Mouse (Mus musculus) neural tube, embryonic 11.5 days (tissue): ENCODE measurements around the gene Wasl. TPM values are rescaled to one million over a fixed set of nuclear protein-coding genes. Genes with fewer than 3 reads are reported as not detected.

ENCODE experiments used
- ATAC-seq: fragments of 200-750 bp; cut with Nextera tagmentation; 2 replicates; pipeline ENCODE4 v1.8.0; 2017; ENCODE audit warnings: moderate number of reproducible peaks, mild to moderate bottlenecking, moderate TSS enrichment, moderate library complexity; ENCODE audit not compliant: insufficient read depth, low FRiP score, low TSS enrichment
- DNase-seq: peaks from one replicate; pipeline ENCODE4 v3.0.0-alpha.2; 2015; ENCODE audit warnings: low spot score
- H3K27ac ChIP-seq: fragments of 300-500 bp; sonication (generic); 2 replicates; pipeline ENCODE4 v1.5.1; 2014; ENCODE audit warnings: low read depth, mild to moderate bottlenecking, low read length
- H3K27me3 ChIP-seq: fragments of 300-500 bp; sonication (generic); 2 replicates; pipeline ENCODE4 v1.6.1; 2014; ENCODE audit warnings: mild to moderate bottlenecking, low read length, mixed read lengths; ENCODE audit not compliant: control insufficient read depth, insufficient read depth
- H3K36me3 ChIP-seq: fragments of 300-500 bp; sonication (generic); 2 replicates; pipeline ENCODE4 v1.6.1; 2014; ENCODE audit warnings: mild to moderate bottlenecking, low read length, moderate library complexity, mixed read lengths; ENCODE audit not compliant: control insufficient read depth, insufficient read depth
- H3K4me1 ChIP-seq: fragments of 300-500 bp; sonication (generic); 2 replicates; pipeline ENCODE4 v1.6.1; 2014; ENCODE audit warnings: low read length, mixed read lengths; ENCODE audit not compliant: control insufficient read depth, insufficient read depth
- H3K4me2 ChIP-seq: fragments of 300-500 bp; sonication (generic); 2 replicates; pipeline ENCODE4 v1.6.1; 2014; ENCODE audit warnings: low read depth, mild to moderate bottlenecking, moderate library complexity
- H3K4me3 ChIP-seq: fragments of 300-500 bp; sonication (generic); 2 replicates; pipeline ENCODE4 v1.5.1; 2014; ENCODE audit warnings: low read depth, low read length
- H3K9ac ChIP-seq: fragments of 300-500 bp; sonication (generic); 2 replicates; pipeline ENCODE4 v1.6.1; 2014; ENCODE audit warnings: mild to moderate bottlenecking, low read length
- H3K9me3 ChIP-seq: fragments of 300-500 bp; sonication (generic); 2 replicates; pipeline ENCODE4 v1.6.1; 2016; ENCODE audit warnings: low read length; ENCODE audit not compliant: control insufficient read depth
- WGBS: fragments of 180-500 bp; shearing (Covaris S2); extraction: QIAGEN DNeasy Blood & Tissue Kit; methylation state at CpG from one replicate; pipeline ENCODE4 v1.1.7; 2014; 5-methylcytosine and 5-hydroxymethylcytosine counted together
- polyA plus RNA-seq: library from polyadenylated mRNA; unstranded; fragments of >200 nt; fragmentation: Nextera tagmentation; extraction: Ambion mirVana; gene quantifications from 2 replicates; pipeline ENCODE4 v1.2.1, GENCODE M21; 2014

Gene Wasl
- polyA plus RNA-seq, 1 experiment from 2014 or later: 46.2 TPM

GRCm38 (mm10) chr6:24604289-24604688 is 60.5 kb downstream of the Wasl start:
- Histone ChIP-seq H3K4me1 (no peaks in the 10 kb centered on the region), H3K9me3 (no peaks in the 10 kb centered on the region), H3K27ac (no peak overlapping the region), H3K36me3 (no peaks in the 10 kb centered on the region), H3K4me3 (no peak overlapping the region), H3K4me2 (no peak overlapping the region), H3K9ac (no peak overlapping the region), H3K27me3 (no peaks in the 10 kb centered on the region)
- ATAC-seq (no peak), DNase-seq (no peak)
- whole genome bisulfite sequencing: 91% methylated on average over 7 of the region's 7 CpGs

GRCm38 (mm10) chr6:24602993-24603392 is 61.8 kb downstream of the Wasl start:
- 88% methylated on average over 5 of the region's 5 CpGs for WGBS
- Histone ChIP-seq H3K9ac (no peak overlapping the region), H3K4me3 (no peak overlapping the region), H3K9me3 (no peaks in the 10 kb centered on the region), H3K27ac (no peak overlapping the region), H3K27me3 (no peaks in the 10 kb centered on the region), H3K36me3 (no peaks in the 10 kb centered on the region), H3K4me2 (no peak overlapping the region), H3K4me1 (no peaks in the 10 kb centered on the region)
- no peak for DNase-seq
- ATAC-seq: no peak

DNA sequence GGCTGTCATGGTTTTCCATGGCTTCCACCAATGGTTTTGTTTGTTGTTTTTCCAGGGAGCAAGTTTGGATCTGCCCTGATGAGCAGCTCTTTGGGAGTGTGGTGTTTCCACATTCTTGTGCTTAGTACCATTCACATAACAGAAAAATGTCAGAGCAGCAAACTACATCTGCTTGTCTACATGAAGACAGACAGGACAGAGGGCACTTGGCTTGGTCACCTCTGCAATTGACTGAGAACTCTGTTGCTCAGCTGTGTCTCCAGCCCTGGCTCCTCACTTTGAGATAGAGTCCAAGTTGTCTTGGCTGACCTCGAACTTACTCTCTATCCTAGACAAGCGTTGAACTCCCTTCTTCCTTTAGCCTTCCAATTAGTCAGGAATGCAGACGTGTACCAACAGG is 62.5 kb downstream of the Wasl start:
- no peak overlapping the region for H3K9ac ChIP-seq
- 88% methylated on average over 3 of the region's 3 CpGs for WGBS
- H3K27me3 ChIP-seq: no peaks in the 10 kb centered on the region
- ATAC-seq (no peak), DNase-seq (no peak)
- no peaks in the 10 kb centered on the region for H3K4me1 ChIP-seq
- H3K4me3 ChIP-seq: no peak overlapping the region
- H3K36me3 ChIP-seq: no peaks in the 10 kb centered on the region
- H3K9me3 ChIP-seq: no peaks in the 10 kb centered on the region
- H3K27ac ChIP-seq: no peak overlapping the region
- H3K4me2 ChIP-seq: no peak overlapping the region

DNA sequence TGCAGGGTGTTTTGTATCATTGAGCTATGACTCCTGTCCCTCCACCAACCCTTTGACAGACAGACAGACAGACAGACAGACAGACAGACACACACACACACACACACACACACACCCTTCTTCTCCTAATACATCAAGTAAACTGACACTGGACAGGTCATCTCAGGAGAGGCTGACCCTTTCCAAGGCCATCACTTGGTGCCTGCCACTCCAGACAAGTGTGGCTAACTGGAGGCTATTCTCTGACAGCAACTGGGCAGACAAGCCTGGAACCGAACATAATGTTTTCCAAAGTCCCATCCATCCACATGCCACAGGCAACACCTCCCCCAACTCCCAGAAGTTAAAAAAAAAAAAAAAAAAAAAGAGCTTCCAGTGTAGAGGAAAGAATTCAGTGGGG is 63.1 kb downstream of the Wasl start:
- ATAC-seq (no peak), DNase-seq (no peak)
- no peak overlapping the region for H3K27ac ChIP-seq
- no peaks in the 10 kb centered on the region for H3K36me3 ChIP-seq
- H3K4me1 ChIP-seq: no peaks in the 10 kb centered on the region
- H3K9ac ChIP-seq: no peak overlapping the region
- H3K27me3 ChIP-seq: no peaks in the 10 kb centered on the region
- WGBS: 55% methylated on average over 1 of the region's 1 CpGs
- H3K9me3 ChIP-seq: no peaks in the 10 kb centered on the region
- no peak overlapping the region for H3K4me3 ChIP-seq
- H3K4me2 ChIP-seq: no peak overlapping the region

GRCm38 (mm10) chr6:24600726-24601125 is 64.1 kb downstream of the Wasl start:
- no peak for DNase-seq
- Histone ChIP-seq H3K27ac (no peak overlapping the region), H3K9ac (no peak overlapping the region), H3K4me1 (no peaks in the 10 kb centered on the region), H3K9me3 (no peaks in the 10 kb centered on the region), H3K36me3 (no peaks in the 10 kb centered on the region), H3K27me3 (no peaks in the 10 kb centered on the region), H3K4me2 (no peak overlapping the region), H3K4me3 (no peak overlapping the region)
- WGBS: 67% methylated on average over 4 of the region's 4 CpGs
- no peak for ATAC-seq

DNA sequence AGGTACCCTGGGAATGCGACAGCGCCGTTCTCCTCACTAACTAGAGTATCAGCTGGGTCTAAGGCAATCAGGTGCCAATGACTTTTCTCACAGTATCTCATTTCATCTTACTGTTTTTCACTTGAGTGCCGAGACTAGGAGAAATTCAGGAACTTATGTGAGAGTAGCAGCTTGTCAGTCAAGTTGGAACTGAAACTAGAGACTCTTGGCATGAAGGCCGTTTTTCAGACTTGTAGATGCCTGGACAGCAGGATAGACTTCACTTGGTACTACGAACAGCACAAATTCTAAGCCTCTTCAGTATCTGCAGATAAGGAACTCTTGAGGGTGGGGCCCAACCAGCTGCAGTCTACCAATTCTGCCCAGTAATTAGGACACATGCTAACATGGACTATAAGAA is 64.7 kb downstream of the Wasl start:
- no peaks in the 10 kb centered on the region for H3K27me3 ChIP-seq
- no peaks in the 10 kb centered on the region for H3K36me3 ChIP-seq
- H3K9ac ChIP-seq: no peak overlapping the region
- H3K4me1 ChIP-seq: no peaks in the 10 kb centered on the region
- H3K4me2 ChIP-seq: no peak overlapping the region
- no peak overlapping the region for H3K4me3 ChIP-seq
- WGBS: 88% methylated on average over 6 of the region's 6 CpGs
- H3K9me3 ChIP-seq: no peaks in the 10 kb centered on the region
- H3K27ac ChIP-seq: no peak overlapping the region
- DNase-seq (no peak), ATAC-seq (no peak)

- H3K4me3 ChIP-seq: no peak overlapping the region
- no peak overlapping the region for H3K4me2 ChIP-seq
- no peak for ATAC-seq
- no peaks in the 10 kb centered on the region for H3K4me1 ChIP-seq
- H3K9ac ChIP-seq: no peak overlapping the region
- 85% methylated on average over 5 of the region's 5 CpGs for WGBS
- H3K36me3 ChIP-seq: no peaks in the 10 kb centered on the region
- DNase-seq: no peak
- H3K27me3 ChIP-seq: no peaks in the 10 kb centered on the region
- no peaks in the 10 kb centered on the region for H3K9me3 ChIP-seq
- H3K27ac ChIP-seq: no peak overlapping the region
Observed at GRCm38 (mm10) chr6:24599639-24600038, 65.2 kb downstream of the Wasl start.

DNA sequence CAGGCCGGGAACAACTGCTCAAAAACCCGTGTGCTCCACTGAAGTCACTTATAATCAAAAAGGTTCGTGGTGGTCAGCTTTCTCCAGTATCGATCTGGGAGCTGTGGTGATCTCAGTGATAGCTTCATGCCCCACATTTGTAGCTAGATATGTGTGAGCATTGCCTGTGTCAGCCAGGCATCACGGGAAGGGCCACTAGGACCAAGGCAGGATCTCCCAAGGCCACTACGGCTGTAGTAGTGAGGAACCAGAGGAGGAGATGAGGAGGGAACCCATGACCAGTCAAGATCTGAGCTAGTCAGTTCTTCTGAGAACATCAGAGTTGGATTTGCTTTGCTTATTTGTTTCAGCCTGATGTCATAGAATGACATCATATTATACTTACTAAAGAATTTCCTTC is 65.6 kb downstream of the Wasl start:
- WGBS: 92% methylated on average over 6 of the region's 6 CpGs
- Histone ChIP-seq H3K27me3 (no peaks in the 10 kb centered on the region), H3K4me3 (no peak overlapping the region)

DNA sequence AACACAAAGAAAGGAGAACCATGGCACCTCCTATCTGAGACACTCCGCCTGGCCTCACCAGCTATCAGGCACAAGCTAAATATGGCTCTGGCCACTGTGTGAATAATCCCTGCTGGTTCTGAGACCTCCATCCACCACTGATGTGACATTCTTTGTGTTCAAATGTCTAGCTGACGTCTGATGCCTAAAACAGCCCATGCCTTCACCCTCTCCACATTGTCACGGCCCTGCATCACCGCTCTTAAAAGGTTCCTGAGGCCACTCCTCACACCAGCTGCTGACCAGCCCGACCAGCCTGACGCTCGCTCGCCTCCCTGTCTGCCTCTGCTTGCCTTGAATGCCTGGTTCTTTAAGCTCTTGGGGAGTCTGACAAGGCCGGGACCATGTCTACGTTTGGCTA is 67.3 kb downstream of the Wasl start, which contains the start of gene Lmod2:
Gene Lmod2 (plus strand): TSS at position 263 of the 400 bp plus-strand sequence.
- H3K36me3 ChIP-seq: no peaks in the 10 kb centered on the region
- H3K4me1 ChIP-seq: no peaks in the 10 kb centered on the region
- H3K9me3 ChIP-seq: no peaks in the 10 kb centered on the region
- H3K9ac ChIP-seq: no peak within 1 kb of the TSS
- H3K27ac ChIP-seq: no peak within 1 kb of the TSS
- H3K27me3 ChIP-seq: no peaks in the 10 kb centered on the region
- no peak within 1 kb of the TSS for H3K4me2 ChIP-seq
- no peak within 1 kb of the TSS for H3K4me3 ChIP-seq
- ATAC-seq (no peak), DNase-seq (no peak)
- WGBS: 79% methylated on average over 10 of the region's 10 CpGs

More for the DNA sequence above, 65.6 kb downstream of the Wasl start:
- DNase-seq (no peak), ATAC-seq (no peak)
- Histone ChIP-seq H3K9ac (no peak overlapping the region), H3K9me3 (no peaks in the 10 kb centered on the region), H3K27ac (no peak overlapping the region), H3K36me3 (no peaks in the 10 kb centered on the region), H3K4me1 (no peaks in the 10 kb centered on the region), H3K4me2 (no peak overlapping the region)
